Mouse (Mus musculus): ENCODE results near the gene Phactr4.

- TF ChIP-seq EP300 (IDR thresholded peaks at IDR 0.05), result no peak
- no peak for TF ChIP-seq CTCF (IDR thresholded peaks at IDR 0.05)
These were observed 3.7 kb upstream of the Phactr4 start for GRCm38 (mm10) chr4:132426021-132426420.

Measured in lung, postnatal 0 days (tissue).